Mouse (Mus musculus) cortical plate, adult 2 months (tissue): ENCODE data around the gene Eps8l3. TPM values are rescaled to one million over a fixed set of nuclear protein-coding genes. Genes with fewer than 3 reads are reported as not detected.

Experiments used
- H3K27ac ChIP-seq: fragments of 200-500 bp; 2 replicates; pipeline ENCODE4 v1.5.1; 2012; ENCODE audit warnings: low read length, control low read depth, inconsistent platforms; ENCODE audit not compliant: insufficient read depth
- H3K4me1 ChIP-seq: fragments of 200-500 bp; 2 replicates; pipeline ENCODE4 v1.6.1; 2011; ENCODE audit warnings: low read length; ENCODE audit not compliant: control insufficient read depth, insufficient read depth
- H3K4me3 ChIP-seq: fragments of 200-500 bp; 2 replicates; pipeline ENCODE4 v1.5.1; 2011; ENCODE audit warnings: mild to moderate bottlenecking, low read length, control low read depth; ENCODE audit not compliant: insufficient read depth
- CTCF ChIP-seq: fragments of 200-500 bp; IDR thresholded peaks from 2 replicates; pipeline ENCODE4 v1.5.1; 2011; ENCODE audit warnings: mild to moderate bottlenecking, control low read depth, low read length; ENCODE audit not compliant: insufficient read depth; ENCODE audit errors: extremely low read depth
- POLR2A ChIP-seq: fragments of 200-500 bp; IDR thresholded peaks from 2 replicates; pipeline ENCODE4 v1.6.1; 2011; ENCODE audit warnings: mild to moderate bottlenecking, low read length, control low read depth; ENCODE audit not compliant: insufficient read depth; ENCODE audit errors: extremely low read depth
- polyA plus RNA-seq: library from polyadenylated mRNA; depleted of rRNA; stranded (reverse); fragments of >200 nt; gene quantifications from 2 replicates; pipeline ENCODE4 v1.2.3, GENCODE M21; 2012; rRNA removed

Eps8l3 gene
- not detected in 2 replicates for polyA plus RNA-seq

- Histone ChIP-seq H3K4me1 (no peaks in the 10 kb centered on the region), H3K4me3 (no peak within 1 kb of the TSS), H3K27ac (no peak within 1 kb of the TSS)
- TF ChIP-seq CTCF (no peak), POLR2A (no peak)
These were observed at the start of gene Eps8l3 for GRCm38 (mm10) chr3:107877005-107877404. TSS of gene Eps8l3 (plus strand) at chr3:107877229.

- peaks cover 3% of the 10 kb centered on the region for H3K4me1 ChIP-seq
- TF ChIP-seq POLR2A (no peak), CTCF (no peak)
- H3K27ac ChIP-seq, result no peak overlapping the region
- no peak overlapping the region for H3K4me3 ChIP-seq
These were observed 49.1 kb upstream of the Eps8l3 start for GRCm38 (mm10) chr3:107827873-107828405.

GRCm38 (mm10) chr3:107828518-107828917 is 48.5 kb upstream of the Eps8l3 start:
- H3K4me3 ChIP-seq, result no peak overlapping the region
- H3K27ac ChIP-seq, result no peak overlapping the region
- TF ChIP-seq POLR2A, result no peak
- no peak for TF ChIP-seq CTCF
- H3K4me1 ChIP-seq, result peaks cover 3% of the 10 kb centered on the region

- no peak overlapping the region for H3K4me3 ChIP-seq
- no peak for TF ChIP-seq CTCF
- no peak for TF ChIP-seq POLR2A
- peaks cover 3% of the 10 kb centered on the region for H3K4me1 ChIP-seq
- H3K27ac ChIP-seq, result no peak overlapping the region
These were observed 48.0 kb upstream of the Eps8l3 start for GRCm38 (mm10) chr3:107828997-107829396.

- TF ChIP-seq POLR2A, result no peak
- TF ChIP-seq CTCF, result no peak
- Histone ChIP-seq H3K4me3 (no peak overlapping the region), H3K27ac (no peak overlapping the region), H3K4me1 (peaks cover 3% of the 10 kb centered on the region)
These were observed 47.4 kb upstream of the Eps8l3 start for GRCm38 (mm10) chr3:107829625-107830024.

GRCm38 (mm10) chr3:107831875-107832554 is 45.0 kb upstream of the Eps8l3 start:
- Histone ChIP-seq H3K4me1 (peaks cover 3% of the 10 kb centered on the region), H3K4me3 (no peak overlapping the region), H3K27ac (no peak overlapping the region)
- TF ChIP-seq POLR2A, result no peak
- no peak for TF ChIP-seq CTCF

- H3K4me1 ChIP-seq, result peaks cover 3% of the 10 kb centered on the region
- no peak overlapping the region for H3K27ac ChIP-seq
- TF ChIP-seq POLR2A (no peak), CTCF (no peak)
- H3K4me3 ChIP-seq, result no peak overlapping the region
These were observed 44.4 kb upstream of the Eps8l3 start for GRCm38 (mm10) chr3:107832645-107833044.

GRCm38 (mm10) chr3:107833370-107833769 is 43.7 kb upstream of the Eps8l3 start:
- Histone ChIP-seq H3K27ac (no peak overlapping the region), H3K4me1 (peaks cover 3% of the 10 kb centered on the region), H3K4me3 (no peak overlapping the region)
- TF ChIP-seq CTCF, result no peak
- no peak for TF ChIP-seq POLR2A

GRCm38 (mm10) chr3:107833872-107834341 is 43.1 kb upstream of the Eps8l3 start:
- Histone ChIP-seq H3K4me3 (no peak overlapping the region), H3K4me1 (peaks cover 1% of the 10 kb centered on the region; the same call in 1 of the 2 replicates), H3K27ac (no peak overlapping the region)
- TF ChIP-seq POLR2A (no peak), CTCF (no peak)

GRCm38 (mm10) chr3:107835301-107835700 is 41.7 kb upstream of the Eps8l3 start:
- no peak for TF ChIP-seq CTCF
- no peak for TF ChIP-seq POLR2A
- H3K4me1 ChIP-seq, result peaks cover 1% of the 10 kb centered on the region; the same call in 1 of the 2 replicates

More at GRCm38 (mm10) chr3:107835301-107835700, 41.7 kb upstream of the Eps8l3 start:
- Histone ChIP-seq H3K27ac (no peak overlapping the region), H3K4me3 (no peak overlapping the region)
